Mouse (Mus musculus) MEL (cell line): ENCODE results near the gene Pi4k2a. TPM values are rescaled to one million over a fixed set of nuclear protein-coding genes. Genes with fewer than 3 reads are reported as not detected.

Experiments used
- DNase-seq: peaks from one replicate; pipeline ENCODE4 v3.0.0; 2011; ENCODE audit warnings: low read depth, low spot score
- H3K27ac ChIP-seq: 2 replicates; pipeline ENCODE4 v1.5.1; 2012; ENCODE audit warnings: low read depth, mild to moderate bottlenecking, control low read depth, low read length, moderate library complexity; ENCODE audit not compliant: control insufficient read depth
- H3K27me3 ChIP-seq, 2 experiments: fragments of 150-350 bp in 1 of 2; sonication (generic) in 1 of 2; 2 replicates each; pipeline ENCODE4 v1.6.1; 2012; ENCODE audit warnings: low read length in 2 of 2, mild to moderate bottlenecking in 2 of 2, improper control_type of control experiment in 1 of 2, moderate library complexity in 1 of 2; ENCODE audit not compliant: insufficient read depth in 2 of 2, control insufficient read depth in 1 of 2
- H3K36me3 ChIP-seq, 2 experiments: 2 replicates each; pipeline ENCODE4 v1.6.1; 2012 to 2014; ENCODE audit warnings: low read length in 2 of 2, improper control_type of control experiment in 1 of 2, inconsistent platforms in 1 of 2, mild to moderate bottlenecking in 1 of 2; ENCODE audit not compliant: insufficient read depth in 2 of 2, control insufficient read depth in 1 of 2
- H3K4me1 ChIP-seq, 2 experiments: fragments of 150-350 bp in 1 of 2; sonication (generic) in 1 of 2; 2 replicates each; pipeline ENCODE4 v1.6.1; 2012; ENCODE audit warnings: low read length in 2 of 2, improper control_type of control experiment in 1 of 2, mild to moderate bottlenecking in 1 of 2; ENCODE audit not compliant: insufficient read depth in 2 of 2, control insufficient read depth in 1 of 2
- H3K4me3 ChIP-seq, 2 experiments: fragments of 150-350 bp in 1 of 2; sonication (generic) in 1 of 2; 2 replicates each; pipeline ENCODE4 v1.5.1; 2012; ENCODE audit warnings: low read depth in 2 of 2, low read length in 2 of 2, mild to moderate bottlenecking in 2 of 2, moderate library complexity in 2 of 2, control low read depth in 1 of 2, improper control_type of control experiment in 1 of 2; ENCODE audit not compliant: control insufficient read depth in 1 of 2, insufficient read depth in 1 of 2
- H3K79me2 ChIP-seq: 2 replicates; pipeline ENCODE4 v1.6.1; 2012; ENCODE audit warnings: mild to moderate bottlenecking, low read length, moderate library complexity; ENCODE audit not compliant: control insufficient read depth, poor library complexity, insufficient read depth
- H3K9ac ChIP-seq: 2 replicates; pipeline ENCODE4 v1.6.1; 2012; ENCODE audit warnings: low read depth, mild to moderate bottlenecking, control low read depth, low read length, moderate library complexity; ENCODE audit not compliant: control insufficient read depth, poor library complexity, severe bottlenecking
- H3K9me3 ChIP-seq: fragments of 150-350 bp; sonication (generic); replicated peaks from 2 replicates; pipeline ENCODE4 v1.6.1; 2012; ENCODE audit warnings: mild to moderate bottlenecking, low read length, improper control_type of control experiment, moderate library complexity; ENCODE audit not compliant: insufficient read depth
- CHD1 ChIP-seq: IDR thresholded peaks from 2 replicates; pipeline ENCODE4 v1.6.1; 2012; ENCODE audit warnings: low read depth, mild to moderate bottlenecking, inconsistent platforms, low read length, improper control_type of control experiment
- CHD2 ChIP-seq: IDR thresholded peaks from 2 replicates; pipeline ENCODE4 v1.6.1; 2011; ENCODE audit warnings: low read length, improper control_type of control experiment
- CTCF ChIP-seq, 3 experiments: IDR thresholded peaks in 2 of 3; conservative IDR thresholded peaks in 1 of 3; 2 replicates each; pipeline ENCODE4 v1.5.1; 2011 to 2012; ENCODE audit warnings: low read length in 3 of 3, low read depth in 2 of 3, mild to moderate bottlenecking in 2 of 3, improper control_type of control experiment in 1 of 3, inconsistent platforms in 1 of 3, mixed read lengths in 1 of 3, moderate library complexity in 1 of 3; ENCODE audit not compliant: control insufficient read depth in 1 of 3, insufficient read depth in 1 of 3, poor library complexity in 1 of 3, severe bottlenecking in 1 of 3
- E2F4 ChIP-seq: IDR thresholded peaks from 2 replicates; pipeline ENCODE4 v1.6.1; 2011; ENCODE audit warnings: low read depth, low read length, improper control_type of control experiment, borderline replicate concordance
- ELF1 ChIP-seq: IDR thresholded peaks from 2 replicates; pipeline ENCODE4 v1.6.1; 2014; ENCODE audit warnings: low read depth, mild to moderate bottlenecking, inconsistent platforms, low read length, improper control_type of control experiment, moderate library complexity
- GATA1 ChIP-seq: IDR thresholded peaks from 2 replicates; pipeline ENCODE4 v1.6.1; 2011; ENCODE audit warnings: low read depth, low read length, improper control_type of control experiment
- HCFC1 ChIP-seq: IDR thresholded peaks from 2 replicates; pipeline ENCODE4 v1.6.1; 2012; ENCODE audit warnings: low read depth, mild to moderate bottlenecking, inconsistent platforms, low read length, improper control_type of control experiment, moderate library complexity
- JUND ChIP-seq: IDR thresholded peaks from 2 replicates; pipeline ENCODE4 v1.6.1; 2011; ENCODE audit warnings: low read depth, mild to moderate bottlenecking, improper control_type of control experiment, low read length
- MAFK ChIP-seq: IDR thresholded peaks from 2 replicates; pipeline ENCODE4 v1.6.1; 2011; ENCODE audit warnings: low read depth, mild to moderate bottlenecking, low read length, improper control_type of control experiment, borderline replicate concordance
- MAX ChIP-seq: IDR thresholded peaks from 2 replicates; pipeline ENCODE4 v1.6.1; 2011; ENCODE audit warnings: low read length, improper control_type of control experiment
- MAZ ChIP-seq: IDR thresholded peaks from 2 replicates; pipeline ENCODE4 v1.6.1; 2012; ENCODE audit warnings: low read depth, mild to moderate bottlenecking, inconsistent platforms, low read length, improper control_type of control experiment
- NRF1 ChIP-seq: IDR thresholded peaks from 2 replicates; pipeline ENCODE4 v1.6.1; 2014; ENCODE audit warnings: low read depth, mild to moderate bottlenecking, inconsistent platforms, low read length, improper control_type of control experiment, moderate library complexity; ENCODE audit not compliant: poor library complexity, insufficient read depth, severe bottlenecking
- POLR2A ChIP-seq, 2 experiments: IDR thresholded peaks; 2 replicates each; pipeline ENCODE4 v1.6.1; 2011 to 2012; ENCODE audit warnings: low read length in 2 of 2, mild to moderate bottlenecking in 2 of 2, control low read depth in 1 of 2, improper control_type of control experiment in 1 of 2, low read depth in 1 of 2, moderate library complexity in 1 of 2; ENCODE audit not compliant: control insufficient read depth in 1 of 2, insufficient read depth in 1 of 2, poor library complexity in 1 of 2
- POLR2AphosphoS2 ChIP-seq: IDR thresholded peaks from 2 replicates; pipeline ENCODE4 v1.6.1; 2011; ENCODE audit warnings: low read length, improper control_type of control experiment
- RCOR1 ChIP-seq: IDR thresholded peaks from 2 replicates; pipeline ENCODE4 v1.6.1; 2012; ENCODE audit warnings: low read depth, mild to moderate bottlenecking, inconsistent platforms, low read length, improper control_type of control experiment
- SIN3A ChIP-seq: IDR thresholded peaks from 2 replicates; pipeline ENCODE4 v1.6.1; 2012; ENCODE audit warnings: low read length, improper control_type of control experiment, inconsistent platforms
- TAL1 ChIP-seq: IDR thresholded peaks from 2 replicates; pipeline ENCODE4 v1.6.1; 2012; ENCODE audit warnings: mild to moderate bottlenecking, inconsistent platforms, low read length, moderate library complexity, mixed read lengths
- TBP ChIP-seq: IDR thresholded peaks from 2 replicates; pipeline ENCODE4 v1.8.0; 2011; ENCODE audit warnings: low read depth, low read length, improper control_type of control experiment
- USF1 ChIP-seq: IDR thresholded peaks from 2 replicates; pipeline ENCODE4 v1.6.1; 2014; ENCODE audit warnings: low read depth, mild to moderate bottlenecking, inconsistent platforms, low read length, improper control_type of control experiment, moderate library complexity
- ZC3H11A ChIP-seq: IDR thresholded peaks from 2 replicates; pipeline ENCODE4 v1.6.1; 2012; ENCODE audit warnings: low read depth, mild to moderate bottlenecking, inconsistent platforms, low read length, improper control_type of control experiment
- polyA plus RNA-seq, 2 experiments: library from polyadenylated mRNA; stranded (reverse) in 1 of 2; unstranded in 1 of 2; fragments of >175 nt in 1 of 2; fragments of >200 nt in 1 of 2; gene quantifications; 2 replicates each; pipeline versions ENCODE4 v1.2.1 to v1.2.4; 2012; ENCODE audit warnings: low replicate concordance in 2 of 2, low read depth in 1 of 2; ENCODE audit not compliant: insufficient read length in 2 of 2, insufficient read depth in 1 of 2, missing spikeins in 1 of 2
- total RNA-seq: library from RNA; depleted of rRNA; stranded (reverse); fragments of 300-350 nt; gene quantifications from 2 replicates; pipeline ENCODE4 v1.2.3, GENCODE M21; 2012

Pi4k2a gene
- total and polyA plus RNA-seq, 3 experiments = 10.2 to 30.3 TPM; not detected in 1

DNA sequence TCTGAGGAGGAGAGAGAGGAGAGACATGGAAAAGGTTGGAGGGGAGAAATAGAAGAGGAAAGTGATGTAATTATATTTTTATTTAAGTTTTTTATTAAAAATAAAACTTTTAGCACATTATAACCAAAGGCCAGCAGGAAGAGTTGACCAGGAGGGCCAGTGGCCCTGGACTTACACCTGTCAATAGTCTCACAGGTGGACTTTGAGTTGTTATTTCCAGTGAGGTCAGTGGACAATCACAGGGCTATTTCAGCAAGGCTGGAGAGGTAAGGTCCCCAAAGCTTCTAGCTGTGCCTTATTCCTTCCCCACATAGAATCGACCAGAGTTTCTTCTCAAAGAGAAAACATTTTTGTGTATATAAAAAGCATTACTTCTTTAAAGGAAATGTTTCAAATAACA, 40.0 kb upstream of the Pi4k2a start:
- Histone ChIP-seq H3K9me3 (no peaks in the 10 kb centered on the region), H3K79me2 (no peaks in the 10 kb centered on the region), H3K4me1 (peaks cover 0 to 8% of the 10 kb centered on the region in 2 experiments; a peak in 2 of 4 replicates)

DNA sequence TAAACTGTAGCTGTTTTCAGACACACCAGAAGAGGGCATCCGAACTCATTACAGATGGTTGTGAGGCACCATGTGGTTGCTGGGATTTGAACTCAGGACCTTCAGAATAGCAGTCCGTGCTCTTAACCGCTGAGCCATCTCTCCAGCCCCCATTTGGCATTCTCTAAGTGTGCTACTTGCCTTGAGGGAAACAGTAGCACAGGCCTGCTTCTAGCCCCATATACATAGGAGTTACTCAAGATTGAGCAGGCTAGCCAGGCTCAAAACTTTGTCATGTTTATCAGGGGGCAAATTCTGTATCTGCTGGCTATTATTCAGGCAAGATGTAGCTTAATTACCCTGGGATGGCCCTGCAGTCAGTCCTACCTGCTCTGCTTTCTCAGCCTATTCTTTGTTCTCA, 38.9 kb upstream of the Pi4k2a start:
- Histone ChIP-seq H3K9ac (no peak overlapping the region), H3K4me3 (no peak overlapping the region), H3K27me3 (peaks cover 5 to 13% of the 10 kb centered on the region in 2 experiments), H3K79me2 (no peaks in the 10 kb centered on the region), H3K36me3 (no peaks in the 10 kb centered on the region), H3K9me3 (no peaks in the 10 kb centered on the region), H3K27ac (no peak overlapping the region), H3K4me1 (no peaks in the 10 kb centered on the region)
- DNase-seq = no peak
- TF ChIP-seq TBP (peak; percentile 78), POLR2A (IDR thresholded peaks at IDR 0.05; ENCODE audit: control insufficient read depth in 1 of 2, insufficient read depth in 1 of 2, low read depth in 1 of 2, low read length in 2 of 2, poor library complexity in 1 of 2) (no peak)

More for the DNA sequence above, 40.0 kb upstream of the Pi4k2a start:
- Histone ChIP-seq H3K4me3 (no peak overlapping the region), H3K36me3 (no peaks in the 10 kb centered on the region), H3K27me3 (peaks cover 1 to 5% of the 10 kb centered on the region in 2 experiments), H3K9ac (no peak overlapping the region), H3K27ac (no peak overlapping the region)
- TF ChIP-seq GATA1 (no peak), RCOR1 (no peak), MAZ (no peak), ZC3H11A (no peak), CHD2 (no peak), CTCF (IDR thresholded peaks at IDR 0.05 in 2 of 3, conservative IDR thresholded peaks at IDR 0.05 in 1 of 3; ENCODE audit: control insufficient read depth in 1 of 3, insufficient read depth in 1 of 3, low read depth in 2 of 3, low read length in 3 of 3, poor library complexity in 1 of 3, severe bottlenecking in 1 of 3) (no peak), MAFK (no peak), SIN3A (no peak), JUND (no peak), USF1 (no peak), ELF1 (no peak), TAL1 (no peak), MAX (no peak), POLR2A (IDR thresholded peaks at IDR 0.05; ENCODE audit: control insufficient read depth in 1 of 2, insufficient read depth in 1 of 2, low read depth in 1 of 2, low read length in 2 of 2, poor library complexity in 1 of 2) (no peak), NRF1 (no peak), HCFC1 (no peak), POLR2AphosphoS2 (no peak), E2F4 (no peak), CHD1 (no peak)
- no peak for DNase-seq
